Mouse (Mus musculus): ENCODE measurements around the gene Accs. TPM values are rescaled to one million over a fixed set of nuclear protein-coding genes. Genes with fewer than 3 reads are reported as not detected.
A peak's percentile ranks its signal among the peaks of the same experiment; 100 is the strongest.

Accs gene
- total and polyA plus RNA-seq, 3 experiments = 5.7 to 6.7 (median 6.2) TPM

- H3K79me2 ChIP-seq (replicated peaks; ENCODE audit: control insufficient read depth, extremely low read depth, insufficient read depth, poor library complexity, severe bottlenecking) = no peaks in the 10 kb centered on the region
- peaks cover 10 to 56% of the 10 kb centered on the region in 2 experiments for H3K4me1 ChIP-seq (ENCODE audit: control insufficient read depth in 1 of 2, insufficient read depth in 2 of 2)
- no peak overlapping the region for H3K4me3 ChIP-seq (replicated peaks in 1 of 3; ENCODE audit: low read depth in 2 of 3, low read length in 2 of 3, poor library complexity in 1 of 3)
- H3K36me3 ChIP-seq (replicated peaks in 1 of 2; ENCODE audit: control insufficient read depth in 1 of 2, insufficient read depth in 1 of 2, low read length in 1 of 2) = peaks cover 48 to 79% of the 10 kb centered on the region in 2 experiments
- dilution Hi-C loops (cut with MboI; ENCODE audit: extremely low pct_ligation_motif_present, extremely low pct_unique_long_range_greater_than_20kb, low sequenced_read_pairs) (no loop called here), in situ Hi-C loops (cut with MboI; ENCODE audit: low pct_ligation_motif_present, low pct_unique_long_range_greater_than_20kb, low sequenced_read_pairs) (loop anchor here (10.0 kb wide), 1 partner anchor 332 kb away; no protein-coding TSS in a partner anchor)
- DNase-seq (ENCODE audit: extremely low read depth) = peak; percentile 20
- H3K27ac ChIP-seq (ENCODE audit: insufficient read depth, low read depth) = no peak overlapping the region
- no peak for TF ChIP-seq ETS1 (conservative IDR thresholded peaks at IDR 0.05; ENCODE audit: low read depth, low read length)
- no peak for TF ChIP-seq USF2 (conservative IDR thresholded peaks at IDR 0.05; ENCODE audit: low read depth, low read length)
- TF ChIP-seq MYC (IDR thresholded peaks at IDR 0.05; ENCODE audit: low read depth, low read length) = no peak
- TF ChIP-seq RAD21 (IDR thresholded peaks at IDR 0.05; ENCODE audit: low read depth, low read length) = no peak; the same call in 1 of the 2 replicates
- peak in 1 of 2 experiments; percentile 33; a peak in 2 of 4 replicates for TF ChIP-seq CTCF (conservative IDR thresholded peaks at IDR 0.05 in 1 of 2, IDR thresholded peaks at IDR 0.05 in 1 of 2; ENCODE audit: low read depth in 2 of 2, low read length in 2 of 2)
- TF ChIP-seq USF1 (IDR thresholded peaks at IDR 0.05; ENCODE audit: low read depth, low read length) = no peak
- no peak for TF ChIP-seq POLR2A (IDR thresholded peaks at IDR 0.05; ENCODE audit: low read depth, low read length)
- no peak for TF ChIP-seq CHD2 (IDR thresholded peaks at IDR 0.05; ENCODE audit: low read length)
- H3K9ac ChIP-seq (ENCODE audit: insufficient read depth, low read depth) = no peak overlapping the region
- no peak overlapping the region for H3K4me2 ChIP-seq (ENCODE audit: insufficient read depth, low read depth, poor library complexity, severe bottlenecking)
- no peaks in the 10 kb centered on the region for H3K9me3 ChIP-seq (replicated peaks; ENCODE audit: low read length)
- no peaks in the 10 kb centered on the region for H3K27me3 ChIP-seq (replicated peaks)
These were observed 43.1 kb downstream of the Accs start for GRCm38 (mm10) chr2:93806487-93807201.

GRCm38 (mm10) chr2:93805523-93805922, 44.2 kb downstream of the Accs start:
- Histone ChIP-seq H3K9me3 (replicated peaks; ENCODE audit: low read length) (no peaks in the 10 kb centered on the region), H3K4me3 (replicated peaks in 1 of 3; ENCODE audit: low read depth in 2 of 3, low read length in 2 of 3, poor library complexity in 1 of 3) (no peak overlapping the region), H3K36me3 (replicated peaks in 1 of 2; ENCODE audit: control insufficient read depth in 1 of 2, insufficient read depth in 1 of 2, low read length in 1 of 2) (peaks cover 40 to 70% of the 10 kb centered on the region in 2 experiments), H3K4me2 (ENCODE audit: insufficient read depth, low read depth, poor library complexity, severe bottlenecking) (no peak overlapping the region), H3K79me2 (replicated peaks; ENCODE audit: control insufficient read depth, extremely low read depth, insufficient read depth, poor library complexity, severe bottlenecking) (no peaks in the 10 kb centered on the region), H3K27me3 (replicated peaks) (no peaks in the 10 kb centered on the region), H3K9ac (ENCODE audit: insufficient read depth, low read depth) (no peak overlapping the region), H3K4me1 (ENCODE audit: control insufficient read depth in 1 of 2, insufficient read depth in 2 of 2) (peaks cover 15 to 68% of the 10 kb centered on the region in 2 experiments), H3K27ac (ENCODE audit: insufficient read depth, low read depth) (no peak overlapping the region)
- dilution Hi-C loops (cut with MboI; ENCODE audit: extremely low pct_ligation_motif_present, extremely low pct_unique_long_range_greater_than_20kb, low sequenced_read_pairs) = no loop called here
- no peak for DNase-seq (ENCODE audit: extremely low read depth)
- in situ Hi-C loops (cut with MboI; ENCODE audit: low pct_ligation_motif_present, low pct_unique_long_range_greater_than_20kb, low sequenced_read_pairs) = loop anchor here (10.0 kb wide), 1 partner anchor 331 kb away; no protein-coding TSS in a partner anchor
- TF ChIP-seq ZMIZ1 (IDR thresholded peaks at IDR 0.05; ENCODE audit: low read depth, low read length) = no peak
- no peak for TF ChIP-seq MYC (IDR thresholded peaks at IDR 0.05; ENCODE audit: low read depth, low read length)
- TF ChIP-seq CHD2 (IDR thresholded peaks at IDR 0.05; ENCODE audit: low read length) = no peak
- no peak for TF ChIP-seq EP300 (IDR thresholded peaks at IDR 0.05; ENCODE audit: low read length)
- TF ChIP-seq USF2 (conservative IDR thresholded peaks at IDR 0.05; ENCODE audit: low read depth, low read length) = no peak
- TF ChIP-seq SMC3 (IDR thresholded peaks at IDR 0.05; ENCODE audit: low read depth, low read length) = no peak
- no peak for TF ChIP-seq RCOR1 (conservative IDR thresholded peaks at IDR 0.05; ENCODE audit: low read depth, low read length)
- TF ChIP-seq UBTF (IDR thresholded peaks at IDR 0.05; ENCODE audit: low read depth, low read length) = no peak
- no peak for TF ChIP-seq KAT2A (IDR thresholded peaks at IDR 0.05; ENCODE audit: insufficient replicate concordance, low read length)
- no peak for TF ChIP-seq SIN3A (IDR thresholded peaks at IDR 0.05; ENCODE audit: low read length)
